Mouse (Mus musculus) limb, embryonic 10.5 days (tissue): ENCODE data around the gene Ablim2. TPM values are rescaled to one million over a fixed set of nuclear protein-coding genes. Genes with fewer than 3 reads are reported as not detected.

Experiments
- DNase-seq: peaks from one replicate; pipeline ENCODE4 v3.0.0-alpha.2; 2017; ENCODE audit warnings: low spot score
- H3K27ac ChIP-seq: fragments of 300-500 bp; sonication (generic); 2 replicates; pipeline ENCODE4 v1.5.1; 2016; ENCODE audit warnings: mild to moderate bottlenecking
- H3K27me3 ChIP-seq: fragments of 300-500 bp; sonication (generic); 2 replicates; pipeline ENCODE4 v1.6.1; 2016; ENCODE audit warnings: low read depth, mild to moderate bottlenecking; ENCODE audit not compliant: poor library complexity, severe bottlenecking
- H3K36me3 ChIP-seq: fragments of 300-500 bp; sonication (generic); 2 replicates; pipeline ENCODE4 v1.6.1; 2016; ENCODE audit warnings: mild to moderate bottlenecking, moderate library complexity
- H3K4me1 ChIP-seq: fragments of 300-500 bp; sonication (generic); 2 replicates; pipeline ENCODE4 v1.6.1; 2016
- H3K4me3 ChIP-seq: fragments of 300-500 bp; sonication (generic); 2 replicates; pipeline ENCODE4 v1.5.1; 2016; ENCODE audit warnings: mild to moderate bottlenecking, moderate library complexity
- H3K9me3 ChIP-seq: fragments of 300-500 bp; sonication (generic); replicated peaks from 2 replicates; pipeline ENCODE4 v1.6.1; 2016; ENCODE audit warnings: mild to moderate bottlenecking
- WGBS: fragments of 180-500 bp; shearing (Covaris S2); methylation state at CpG from one replicate; pipeline ENCODE4 v1.1.7; 2016; 5-methylcytosine and 5-hydroxymethylcytosine counted together
- polyA plus RNA-seq: library from polyadenylated mRNA; unstranded; fragments of >200 nt; fragmentation: Nextera tagmentation; extraction: Ambion mirVana; gene quantifications from 2 replicates; pipeline ENCODE4 v1.2.1, GENCODE M21; 2016

Gene Ablim2
- polyA plus RNA-seq, 1 experiment from 2014 or later = 0.74 TPM

- H3K4me3 ChIP-seq = no peak overlapping the region
- peaks cover 15% of the 10 kb centered on the region for H3K4me1 ChIP-seq
- no peaks in the 10 kb centered on the region for H3K36me3 ChIP-seq
- peaks cover 60% of the 10 kb centered on the region for H3K27me3 ChIP-seq
- 82% methylated on average over 5 of the region's 5 CpGs for WGBS
- no peak for DNase-seq
- H3K27ac ChIP-seq = no peak overlapping the region
- H3K9me3 ChIP-seq = no peaks in the 10 kb centered on the region
These were observed 4.7 kb downstream of the Ablim2 start for GRCm38 (mm10) chr5:35762388-35762787.

GRCm38 (mm10) chr5:35762850-35763249, 5.2 kb downstream of the Ablim2 start:
- whole genome bisulfite sequencing = 80% methylated on average over 10 of the region's 10 CpGs
- Histone ChIP-seq H3K27me3 (peaks cover 55% of the 10 kb centered on the region), H3K4me1 (peaks cover 12% of the 10 kb centered on the region)

GRCm38 (mm10) chr5:35765909-35766308, 8.2 kb downstream of the Ablim2 start:
- peaks cover 8% of the 10 kb centered on the region; the same call in 1 of the 2 replicates for H3K4me1 ChIP-seq
- H3K27me3 ChIP-seq = peaks cover 25% of the 10 kb centered on the region
- 85% methylated on average over 6 of the region's 6 CpGs for WGBS

More at GRCm38 (mm10) chr5:35762850-35763249, 5.2 kb downstream of the Ablim2 start:
- Histone ChIP-seq H3K27ac (no peak overlapping the region), H3K9me3 (no peaks in the 10 kb centered on the region), H3K36me3 (no peaks in the 10 kb centered on the region), H3K4me3 (no peak overlapping the region)
- no peak for DNase-seq

GRCm38 (mm10) chr5:35768525-35768924, 10.8 kb downstream of the Ablim2 start:
- H3K36me3 ChIP-seq = no peaks in the 10 kb centered on the region
- peaks cover 22% of the 10 kb centered on the region for H3K4me1 ChIP-seq
- 0 out of 2 replicates have a peak overlapping the region, but pooled peaks have one; percentile 14 for H3K27ac ChIP-seq
- WGBS = 80% methylated on average over 3 of the region's 3 CpGs
- peaks cover 10% of the 10 kb centered on the region; the same call in 1 of the 2 replicates for H3K27me3 ChIP-seq
- no peaks in the 10 kb centered on the region for H3K9me3 ChIP-seq
- no peak for DNase-seq
- H3K4me3 ChIP-seq = no peak overlapping the region

More at GRCm38 (mm10) chr5:35765909-35766308, 8.2 kb downstream of the Ablim2 start:
- H3K4me3 ChIP-seq = no peak overlapping the region
- no peak overlapping the region for H3K27ac ChIP-seq
- no peaks in the 10 kb centered on the region for H3K9me3 ChIP-seq
- H3K36me3 ChIP-seq = no peaks in the 10 kb centered on the region
- no peak for DNase-seq

GRCm38 (mm10) chr5:35768997-35769396, 11.3 kb downstream of the Ablim2 start:
- H3K4me1 ChIP-seq = peaks cover 27% of the 10 kb centered on the region

GRCm38 (mm10) chr5:35770246-35770645, 12.6 kb downstream of the Ablim2 start:
- Histone ChIP-seq H3K27ac (no peak overlapping the region), H3K27me3 (no peaks in the 10 kb centered on the region), H3K9me3 (no peaks in the 10 kb centered on the region), H3K36me3 (no peaks in the 10 kb centered on the region), H3K4me3 (no peak overlapping the region), H3K4me1 (peaks cover 39% of the 10 kb centered on the region)
- no peak for DNase-seq
- 89% methylated on average over 2 of the region's 2 CpGs for WGBS

More at GRCm38 (mm10) chr5:35768997-35769396, 11.3 kb downstream of the Ablim2 start:
- Histone ChIP-seq H3K4me3 (no peak overlapping the region), H3K27me3 (peaks cover 9% of the 10 kb centered on the region; the same call in 1 of the 2 replicates), H3K36me3 (no peaks in the 10 kb centered on the region), H3K9me3 (no peaks in the 10 kb centered on the region), H3K27ac (0 out of 2 replicates have a peak overlapping the region, but pooled peaks have one; percentile 14)
- no peak for DNase-seq
- WGBS = 86% methylated on average over 7 of the region's 7 CpGs

GRCm38 (mm10) chr5:35770891-35771663, 13.4 kb downstream of the Ablim2 start:
- no peak for DNase-seq
- Histone ChIP-seq H3K4me3 (no peak overlapping the region), H3K27ac (no peak overlapping the region), H3K36me3 (no peaks in the 10 kb centered on the region), H3K27me3 (no peaks in the 10 kb centered on the region), H3K9me3 (no peaks in the 10 kb centered on the region), H3K4me1 (peaks cover 46% of the 10 kb centered on the region)
- 78% methylated on average over 14 of the region's 14 CpGs for WGBS

- peak overlapping the region; percentile 83 for H3K27ac ChIP-seq
- no peaks in the 10 kb centered on the region for H3K9me3 ChIP-seq
- H3K4me1 ChIP-seq = peaks cover 51% of the 10 kb centered on the region
- 61% methylated on average over 13 of the region's 13 CpGs for WGBS
- peak; percentile 57 for DNase-seq
- H3K27me3 ChIP-seq = no peaks in the 10 kb centered on the region
- no peaks in the 10 kb centered on the region for H3K36me3 ChIP-seq
- H3K4me3 ChIP-seq = peak overlapping the region; percentile 1; the same call in 1 of the 2 replicates
These were observed 15.8 kb downstream of the Ablim2 start for GRCm38 (mm10) chr5:35773274-35774136.

GRCm38 (mm10) chr5:35774137-35774424, 16.4 kb downstream of the Ablim2 start:
- no peaks in the 10 kb centered on the region for H3K27me3 ChIP-seq
- peak overlapping the region; percentile 1; the same call in 1 of the 2 replicates for H3K4me3 ChIP-seq
- H3K4me1 ChIP-seq = peaks cover 50% of the 10 kb centered on the region
- H3K27ac ChIP-seq = peak overlapping the region; percentile 83
- H3K9me3 ChIP-seq = no peaks in the 10 kb centered on the region
- no peaks in the 10 kb centered on the region for H3K36me3 ChIP-seq
- DNase-seq = no peak
- WGBS = 28% methylated on average over 6 of the region's 6 CpGs

- H3K4me1 ChIP-seq = peaks cover 15% of the 10 kb centered on the region; the same call in 1 of the 2 replicates
- 76% methylated on average over 3 of the region's 3 CpGs for WGBS
- no peak overlapping the region for H3K4me3 ChIP-seq
- no peaks in the 10 kb centered on the region for H3K27me3 ChIP-seq
- no peaks in the 10 kb centered on the region for H3K9me3 ChIP-seq
- no peak overlapping the region for H3K27ac ChIP-seq
- no peak for DNase-seq
- H3K36me3 ChIP-seq = no peaks in the 10 kb centered on the region
These were observed 23.4 kb downstream of the Ablim2 start for GRCm38 (mm10) chr5:35781116-35781515.

- Histone ChIP-seq H3K9me3 (no peaks in the 10 kb centered on the region), H3K27ac (no peak overlapping the region), H3K27me3 (no peaks in the 10 kb centered on the region), H3K4me1 (peaks cover 9% of the 10 kb centered on the region; the same call in 1 of the 2 replicates), H3K36me3 (no peaks in the 10 kb centered on the region), H3K4me3 (no peak overlapping the region)
- 62% methylated on average over 10 of the region's 10 CpGs for WGBS
- no peak for DNase-seq
These were observed 25.0 kb downstream of the Ablim2 start for GRCm38 (mm10) chr5:35782648-35783180.

GRCm38 (mm10) chr5:35785853-35786252, 28.2 kb downstream of the Ablim2 start:
- no peak for DNase-seq
- H3K9me3 ChIP-seq = no peaks in the 10 kb centered on the region
- H3K4me1 ChIP-seq = peaks cover 4% of the 10 kb centered on the region; the same call in 1 of the 2 replicates
- H3K27me3 ChIP-seq = no peaks in the 10 kb centered on the region
- H3K27ac ChIP-seq = no peak overlapping the region
- H3K4me3 ChIP-seq = no peak overlapping the region
- WGBS = 78% methylated on average over 7 of the region's 7 CpGs
- H3K36me3 ChIP-seq = no peaks in the 10 kb centered on the region
